Mouse (Mus musculus) retina, postnatal 7 days (tissue): ENCODE measurements around the gene Ripply3.

Experiments
- DNase-seq: peaks from one replicate; pipeline ENCODE4 v3.0.0-alpha.2; 2012; ENCODE audit warnings: low read depth, low spot score

Gene Ripply3

GRCm38 (mm10) chr16:94327781-94328711 is at the start of gene Ripply3:
Ripply3 (plus strand) TSS chr16:94328420.
- DNase-seq: no peak

GRCm38 (mm10) chr16:94283972-94284371 is 44.2 kb upstream of the Ripply3 start:
- DNase-seq: no peak

GRCm38 (mm10) chr16:94287826-94288225 is 40.4 kb upstream of the Ripply3 start:
- DNase-seq: no peak

GRCm38 (mm10) chr16:94289138-94290072 is 38.8 kb upstream of the Ripply3 start:
- no peak for DNase-seq

- DNase-seq: peak; percentile 78
These were observed 37.9 kb upstream of the Ripply3 start for GRCm38 (mm10) chr16:94290073-94290999.

GRCm38 (mm10) chr16:94291141-94291540 is 37.1 kb upstream of the Ripply3 start:
- no peak for DNase-seq

- DNase-seq: no peak
These were observed 30.1 kb upstream of the Ripply3 start for GRCm38 (mm10) chr16:94298081-94298480.

- no peak for DNase-seq
These were observed 29.0 kb upstream of the Ripply3 start for GRCm38 (mm10) chr16:94299210-94299609.

GRCm38 (mm10) chr16:94301194-94301593 is 27.0 kb upstream of the Ripply3 start:
- no peak for DNase-seq

GRCm38 (mm10) chr16:94301696-94302095 is 26.5 kb upstream of the Ripply3 start:
- no peak for DNase-seq

GRCm38 (mm10) chr16:94302274-94303202 is 25.7 kb upstream of the Ripply3 start:
- no peak for DNase-seq

GRCm38 (mm10) chr16:94303203-94303535 is 25.1 kb upstream of the Ripply3 start:
- DNase-seq: no peak

- no peak for DNase-seq
These were observed 20.7 kb upstream of the Ripply3 start for GRCm38 (mm10) chr16:94307526-94307925.

GRCm38 (mm10) chr16:94307942-94308341 is 20.3 kb upstream of the Ripply3 start:
- no peak for DNase-seq

- DNase-seq: no peak
These were observed 19.2 kb upstream of the Ripply3 start for GRCm38 (mm10) chr16:94309025-94309424.

GRCm38 (mm10) chr16:94311416-94311815 is 16.8 kb upstream of the Ripply3 start:
- DNase-seq: no peak

GRCm38 (mm10) chr16:94311931-94312330 is 16.3 kb upstream of the Ripply3 start:
- no peak for DNase-seq

- DNase-seq: peak; percentile 75
These were observed 15.5 kb upstream of the Ripply3 start for GRCm38 (mm10) chr16:94312663-94313228.

GRCm38 (mm10) chr16:94313229-94314030 is 14.8 kb upstream of the Ripply3 start, which contains the start of gene Hlcs:
Hlcs (minus strand) TSS chr16:94313571.
- peak; percentile 95 for DNase-seq
